Mouse (Mus musculus) frontal cortex, postnatal 10 days (tissue): ENCODE data around the gene Myadml2.

ENCODE experiments used
- DNase-seq, 2 experiments: peaks; one replicate each; pipeline ENCODE4 v3.0.0; 2022; ENCODE audit warnings: low spot score in 2 of 2, mixed read lengths in 1 of 2

The Myadml2 gene

GRCm38 (mm10) chr11:120610477-120611046 lies 37.4 kb downstream of the Myadml2 start:
- DNase-seq: no peak

DNA sequence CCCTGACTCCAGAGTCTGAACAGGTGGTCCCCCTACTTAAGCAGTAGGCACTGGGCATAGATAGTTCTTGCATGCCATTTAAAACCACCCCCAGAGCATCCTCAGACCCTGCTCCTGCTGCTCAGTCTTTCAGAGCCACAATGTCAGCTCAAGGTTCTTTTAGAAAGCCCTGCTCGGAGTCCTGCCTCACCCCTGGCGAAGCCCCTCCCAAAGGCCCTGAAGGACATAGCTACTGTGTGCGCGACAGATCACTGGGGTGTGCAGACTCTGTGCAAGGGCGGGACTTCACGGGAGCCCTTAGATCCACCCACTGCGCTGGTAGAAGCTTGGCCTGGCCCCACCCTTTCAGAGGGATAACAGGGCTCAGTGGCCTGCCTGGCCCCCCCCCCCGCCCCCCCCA lies 38.7 kb downstream of the Myadml2 start:
- no peak for DNase-seq

GRCm38 (mm10) chr11:120608241-120609034 lies 39.5 kb downstream of the Myadml2 start, which contains the start of gene Npb:
TSS of gene Npb (plus strand) at chr11:120608477.
- DNase-seq: no peak

- DNase-seq: no peak
Measured at GRCm38 (mm10) chr11:120606764-120607163, 41.2 kb downstream of the Myadml2 start.

DNA sequence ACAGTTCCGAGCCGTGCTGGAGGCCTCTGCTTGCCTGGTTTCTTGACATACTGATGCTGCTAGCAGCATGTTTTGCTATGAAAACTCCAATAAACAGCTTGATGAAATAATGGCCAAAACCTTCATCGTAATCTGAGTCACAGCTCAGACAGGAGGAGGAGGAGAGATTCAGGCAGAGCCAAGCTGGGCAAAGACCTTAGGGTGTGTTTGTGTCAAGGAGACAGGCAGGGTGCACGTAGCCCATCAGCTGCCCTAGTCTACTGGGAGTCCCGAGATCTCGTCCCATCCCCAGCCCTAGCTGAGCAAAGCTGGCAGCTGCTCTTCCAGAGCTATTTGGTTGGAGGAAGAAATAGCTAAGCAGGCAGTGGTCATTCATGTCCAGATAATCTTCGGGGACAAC lies 42.3 kb downstream of the Myadml2 start:
- DNase-seq: no peak

DNA sequence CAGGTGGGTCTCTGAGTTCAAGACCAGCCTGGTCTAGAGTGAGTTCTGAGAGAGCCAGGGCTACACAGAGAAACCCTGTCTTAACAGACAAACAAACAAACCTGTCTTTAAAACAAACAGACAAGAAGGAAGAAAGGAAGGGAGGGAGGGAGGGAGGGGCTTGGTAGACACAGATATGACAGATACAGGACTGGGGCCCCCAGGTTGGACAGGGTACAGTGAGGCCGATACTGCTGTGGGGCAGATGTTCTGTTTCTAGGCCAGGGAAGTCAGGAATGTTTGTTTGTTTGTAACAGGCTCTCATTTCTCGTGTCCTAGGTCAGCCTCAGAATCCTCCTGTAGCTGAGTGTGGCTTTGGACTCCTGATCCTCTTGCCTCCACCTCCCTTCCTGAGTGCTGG lies 44.4 kb downstream of the Myadml2 start:
- DNase-seq: no peak

DNA sequence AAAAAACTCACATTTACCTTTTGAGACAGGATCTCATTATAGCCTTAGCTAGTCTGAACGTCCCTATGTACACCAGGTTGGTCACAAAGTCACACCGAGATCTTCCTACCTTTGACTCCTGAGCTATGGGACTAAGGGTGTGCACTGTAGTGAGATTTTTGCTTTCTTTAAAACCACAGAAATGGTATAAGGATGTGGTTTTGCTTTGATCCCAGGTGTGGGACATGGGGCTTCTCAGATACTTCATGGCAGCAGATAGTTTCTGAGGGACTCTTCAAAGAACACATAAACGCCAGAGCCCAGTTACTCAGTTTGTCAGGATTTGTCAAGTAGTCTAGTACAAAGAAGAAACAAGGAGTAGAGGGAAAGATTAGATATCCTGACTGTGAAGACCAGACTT lies 47.2 kb downstream of the Myadml2 start:
- DNase-seq: no peak

GRCm38 (mm10) chr11:120598990-120599549 lies 48.9 kb downstream of the Myadml2 start:
- DNase-seq: no peak

GRCm38 (mm10) chr11:120598283-120598989 lies 49.5 kb downstream of the Myadml2 start, which contains the start of the genes Alyref and Anapc11:
TSS of gene Alyref (minus strand) at chr11:120598365.
TSS of gene Anapc11 (plus strand) at chr11:120598421.
- peak; percentile 85 to 91 for DNase-seq

DNA sequence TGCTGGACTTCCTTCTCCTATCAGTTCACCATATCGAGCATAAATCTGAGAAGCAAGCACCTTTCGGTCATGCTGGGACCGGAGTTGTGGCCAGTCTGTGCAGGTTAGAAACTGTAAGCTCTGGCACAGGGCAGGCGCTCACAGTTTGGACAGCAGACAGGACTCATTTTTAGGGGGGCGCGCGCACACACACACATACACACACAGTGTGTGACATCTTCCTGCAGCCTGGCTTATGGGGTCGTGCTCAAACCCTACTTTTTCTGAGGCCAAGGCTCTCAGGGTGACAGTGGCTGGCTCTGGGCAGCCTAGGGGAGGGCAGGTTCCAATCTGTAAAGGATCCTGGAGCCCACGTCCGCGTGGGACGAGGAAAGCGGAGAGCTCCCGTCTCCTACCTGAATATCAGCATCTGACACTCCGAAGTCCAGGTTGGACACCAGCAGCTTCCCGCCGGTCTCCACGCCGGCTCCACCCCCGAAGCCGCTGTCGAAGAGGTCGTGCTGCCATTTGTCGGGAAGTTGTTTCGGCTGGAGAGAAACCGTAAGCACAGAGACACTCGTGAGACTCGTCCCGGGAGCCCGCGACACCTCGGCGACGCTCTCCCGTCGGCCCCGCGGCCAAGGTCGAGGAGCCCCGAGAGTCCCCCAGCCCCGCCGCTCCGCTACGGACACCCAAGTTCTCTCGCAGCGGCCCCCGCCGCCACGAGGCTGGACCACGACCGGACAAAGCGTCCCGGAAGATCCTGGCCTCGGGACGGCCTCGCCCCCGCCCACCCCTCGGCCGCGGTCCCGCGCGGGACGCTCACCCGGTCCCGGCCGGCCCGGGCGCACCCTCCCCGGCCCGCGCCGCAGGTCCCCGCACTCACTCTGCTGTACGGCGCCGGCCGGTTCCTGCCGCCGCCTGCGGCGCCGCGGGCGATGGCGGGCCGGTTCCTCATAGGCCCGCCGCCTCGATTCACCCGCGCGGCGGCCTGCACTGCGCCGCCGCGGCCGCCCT lies 50.4 kb downstream of the Myadml2 start:
- no peak for DNase-seq
